Mouse (Mus musculus): ENCODE results near the gene Tfip11. TPM values are rescaled to one million over a fixed set of nuclear protein-coding genes. Genes with fewer than 3 reads are reported as not detected.

Gene Tfip11
- polyA plus RNA-seq, 1 experiment: 31.7 TPM

GRCm38 (mm10) chr5:112289819-112290535 is 36.2 kb upstream of the Tfip11 start:
- no peak overlapping the region for H3K4me3 ChIP-seq
- peaks cover 4% of the 10 kb centered on the region for H3K36me3 ChIP-seq (ENCODE audit: control insufficient read depth, insufficient read depth)
- H3K27me3 ChIP-seq (ENCODE audit: control insufficient read depth, insufficient read depth, insufficient read length): no peaks in the 10 kb centered on the region
- peaks cover 94% of the 10 kb centered on the region for H3K79me2 ChIP-seq (ENCODE audit: control insufficient read depth, insufficient read depth)
- no peak overlapping the region for H3K4me2 ChIP-seq (ENCODE audit: low read depth)
- TF ChIP-seq MAX (IDR thresholded peaks at IDR 0.05; ENCODE audit: low read depth): no peak
- TF ChIP-seq E2F4 (IDR thresholded peaks at IDR 0.05; ENCODE audit: insufficient read depth): no peak
- no peak for TF ChIP-seq MYOD1 (IDR thresholded peaks at IDR 0.05; ENCODE audit: control insufficient read depth in 1 of 3, insufficient read length in 2 of 3, low read depth in 2 of 3)
- TF ChIP-seq CEBPB (IDR thresholded peaks at IDR 0.05; ENCODE audit: insufficient read depth, poor library complexity, severe bottlenecking): no peak
- TF ChIP-seq POLR2AphosphoS2 (IDR thresholded peaks at IDR 0.05; ENCODE audit: insufficient read length, low read depth): no peak
- TF ChIP-seq TCF3 (IDR thresholded peaks at IDR 0.05; ENCODE audit: insufficient read length, low read depth): no peak
- no peak for TF ChIP-seq POLR2A (IDR thresholded peaks at IDR 0.05; ENCODE audit: insufficient read length, low read depth)
- TF ChIP-seq TCF12 (IDR thresholded peaks at IDR 0.05; ENCODE audit: insufficient read depth, poor library complexity, severe bottlenecking): no peak
- TF ChIP-seq REST (IDR thresholded peaks at IDR 0.05; ENCODE audit: insufficient read depth, insufficient read length): no peak
- TF ChIP-seq SRF (IDR thresholded peaks at IDR 0.05; ENCODE audit: control insufficient read depth, insufficient read length, low read depth): no peak
- TF ChIP-seq USF1 (IDR thresholded peaks at IDR 0.05; ENCODE audit: low read depth): no peak
- no peak for TF ChIP-seq MYOG (IDR thresholded peaks at IDR 0.05; ENCODE audit: control insufficient read depth in 1 of 3, insufficient read depth in 1 of 3, insufficient read length in 2 of 3, low read depth in 2 of 3)
- H3ac ChIP-seq (ENCODE audit: control insufficient read depth, insufficient read length): no peak overlapping the region

GRCm38 (mm10) chr5:112290536-112290880 is 35.6 kb upstream of the Tfip11 start:
- peaks cover 94% of the 10 kb centered on the region for H3K79me2 ChIP-seq (ENCODE audit: control insufficient read depth, insufficient read depth)
- H3ac ChIP-seq (ENCODE audit: control insufficient read depth, insufficient read length): no peak overlapping the region
- TF ChIP-seq MYOG (IDR thresholded peaks at IDR 0.05; ENCODE audit: control insufficient read depth in 1 of 3, insufficient read depth in 1 of 3, insufficient read length in 2 of 3, low read depth in 2 of 3) (no peak), CEBPB (IDR thresholded peaks at IDR 0.05; ENCODE audit: insufficient read depth, poor library complexity, severe bottlenecking) (no peak), TCF12 (IDR thresholded peaks at IDR 0.05; ENCODE audit: insufficient read depth, poor library complexity, severe bottlenecking) (no peak), E2F4 (IDR thresholded peaks at IDR 0.05; ENCODE audit: insufficient read depth) (no peak), POLR2AphosphoS2 (IDR thresholded peaks at IDR 0.05; ENCODE audit: insufficient read length, low read depth) (no peak), TCF3 (IDR thresholded peaks at IDR 0.05; ENCODE audit: insufficient read length, low read depth) (no peak)
- no peak overlapping the region for H3K4me3 ChIP-seq
- H3K27me3 ChIP-seq (ENCODE audit: control insufficient read depth, insufficient read depth, insufficient read length): no peaks in the 10 kb centered on the region
- peaks cover 4% of the 10 kb centered on the region for H3K36me3 ChIP-seq (ENCODE audit: control insufficient read depth, insufficient read depth)
- H3K4me2 ChIP-seq (ENCODE audit: low read depth): no peak overlapping the region

- H3ac ChIP-seq (ENCODE audit: control insufficient read depth, insufficient read length): no peak overlapping the region
- TF ChIP-seq MYOG (IDR thresholded peaks at IDR 0.05; ENCODE audit: control insufficient read depth in 1 of 3, insufficient read depth in 1 of 3, insufficient read length in 2 of 3, low read depth in 2 of 3): no peak
- H3K4me3 ChIP-seq: no peak overlapping the region
- H3K27me3 ChIP-seq (ENCODE audit: control insufficient read depth, insufficient read depth, insufficient read length): no peaks in the 10 kb centered on the region
- H3K79me2 ChIP-seq (ENCODE audit: control insufficient read depth, insufficient read depth): peaks cover 95% of the 10 kb centered on the region
- H3K4me2 ChIP-seq (ENCODE audit: low read depth): no peak overlapping the region
- H3K36me3 ChIP-seq (ENCODE audit: control insufficient read depth, insufficient read depth): no peaks in the 10 kb centered on the region
Measured at GRCm38 (mm10) chr5:112291866-112292265, 34.3 kb upstream of the Tfip11 start.

- no peak for TF ChIP-seq POLR2AphosphoS2 (IDR thresholded peaks at IDR 0.05; ENCODE audit: insufficient read length, low read depth)
- no peak for TF ChIP-seq TCF3 (IDR thresholded peaks at IDR 0.05; ENCODE audit: insufficient read length, low read depth)
- no peak for TF ChIP-seq REST (IDR thresholded peaks at IDR 0.05; ENCODE audit: insufficient read depth, insufficient read length)
- H3K79me2 ChIP-seq (ENCODE audit: control insufficient read depth, insufficient read depth): peaks cover 100% of the 10 kb centered on the region
- no peak overlapping the region for H3K4me3 ChIP-seq
- no peak overlapping the region for H3K4me2 ChIP-seq (ENCODE audit: low read depth)
- H3K27me3 ChIP-seq (ENCODE audit: control insufficient read depth, insufficient read depth, insufficient read length): no peaks in the 10 kb centered on the region
- no peaks in the 10 kb centered on the region for H3K36me3 ChIP-seq (ENCODE audit: control insufficient read depth, insufficient read depth)
- H3ac ChIP-seq (ENCODE audit: control insufficient read depth, insufficient read length): no peak overlapping the region
Measured at GRCm38 (mm10) chr5:112292343-112292980, 33.7 kb upstream of the Tfip11 start.

- Histone ChIP-seq H3ac (ENCODE audit: control insufficient read depth, insufficient read length) (no peak overlapping the region), H3K36me3 (ENCODE audit: control insufficient read depth, insufficient read depth) (no peaks in the 10 kb centered on the region), H3K4me2 (ENCODE audit: low read depth) (no peak overlapping the region), H3K4me3 (no peak overlapping the region), H3K27me3 (ENCODE audit: control insufficient read depth, insufficient read depth, insufficient read length) (no peaks in the 10 kb centered on the region), H3K79me2 (ENCODE audit: control insufficient read depth, insufficient read depth) (peaks cover 100% of the 10 kb centered on the region)
- no peak for TF ChIP-seq CEBPB (IDR thresholded peaks at IDR 0.05; ENCODE audit: insufficient read depth, poor library complexity, severe bottlenecking)
- TF ChIP-seq MYOD1 (IDR thresholded peaks at IDR 0.05; ENCODE audit: control insufficient read depth in 1 of 3, insufficient read length in 2 of 3, low read depth in 2 of 3): no peak
- TF ChIP-seq MAX (IDR thresholded peaks at IDR 0.05; ENCODE audit: low read depth): no peak
- no peak for TF ChIP-seq POLR2A (IDR thresholded peaks at IDR 0.05; ENCODE audit: insufficient read length, low read depth)
- TF ChIP-seq USF1 (IDR thresholded peaks at IDR 0.05; ENCODE audit: low read depth): no peak
- TF ChIP-seq TCF12 (IDR thresholded peaks at IDR 0.05; ENCODE audit: insufficient read depth, poor library complexity, severe bottlenecking): no peak
- TF ChIP-seq E2F4 (IDR thresholded peaks at IDR 0.05; ENCODE audit: insufficient read depth): no peak
- TF ChIP-seq POLR2AphosphoS2 (IDR thresholded peaks at IDR 0.05; ENCODE audit: insufficient read length, low read depth): no peak
- no peak for TF ChIP-seq SRF (IDR thresholded peaks at IDR 0.05; ENCODE audit: control insufficient read depth, insufficient read length, low read depth)
- no peak for TF ChIP-seq TCF3 (IDR thresholded peaks at IDR 0.05; ENCODE audit: insufficient read length, low read depth)
- no peak for TF ChIP-seq REST (IDR thresholded peaks at IDR 0.05; ENCODE audit: insufficient read depth, insufficient read length)
Measured at GRCm38 (mm10) chr5:112293800-112294199, 32.4 kb upstream of the Tfip11 start.
